Mouse (Mus musculus): ENCODE measurements around the gene C1ql2. TPM values are rescaled to one million over a fixed set of nuclear protein-coding genes. Genes with fewer than 3 reads are reported as not detected.

Gene C1ql2
- total and polyA plus RNA-seq, 2 experiments, result not detected

DNA sequence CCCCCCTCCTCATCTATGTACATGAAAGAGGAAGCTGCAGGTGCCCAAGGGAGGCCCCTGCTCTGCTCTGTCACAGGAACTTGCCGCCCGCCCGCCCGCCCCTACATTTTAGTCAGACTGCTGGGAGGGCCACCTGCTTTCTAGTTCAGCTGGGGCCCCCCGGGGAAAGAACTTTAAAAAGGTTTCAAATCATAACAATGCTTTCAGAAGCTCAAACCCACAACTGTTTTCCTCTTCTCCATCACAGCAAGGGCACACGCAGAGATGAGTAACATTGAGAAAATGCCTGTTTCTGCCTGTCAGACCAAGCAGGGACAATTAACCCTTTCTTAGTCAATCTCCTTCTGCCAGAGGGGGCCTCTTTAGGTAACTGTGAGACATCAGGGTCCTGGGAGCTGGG is 49.4 kb downstream of the C1ql2 start:
- DNase-seq (ENCODE audit: extremely low read depth, low read depth, low spot score), result no peak
- no peaks in the 10 kb centered on the region for H3K36me3 ChIP-seq (ENCODE audit: control insufficient read depth, insufficient read depth, low read length)
- no peaks in the 10 kb centered on the region for H3K4me1 ChIP-seq (ENCODE audit: control insufficient read depth, insufficient read depth, low read length)
- no peak overlapping the region for H3K4me3 ChIP-seq (ENCODE audit: insufficient read depth, low read depth, low read length)
- H3K9ac ChIP-seq (ENCODE audit: low read depth, low read length), result no peak overlapping the region
- no peaks in the 10 kb centered on the region for H3K79me2 ChIP-seq (ENCODE audit: control insufficient read depth, insufficient read depth, low read length)
- no peaks in the 10 kb centered on the region for H3K27me3 ChIP-seq (ENCODE audit: control insufficient read depth, insufficient read depth, low read length)
- TF ChIP-seq POLR2A (IDR thresholded peaks at IDR 0.05; ENCODE audit: extremely low read depth, insufficient read depth, low read length), result no peak
- no peak for TF ChIP-seq CTCF (IDR thresholded peaks at IDR 0.05; ENCODE audit: low read depth, low read length)
- WGBS, result 52% methylated on average over 6 of the region's 6 CpGs
- H3K27ac ChIP-seq (replicated peaks; ENCODE audit: insufficient read depth, low read depth, low read length), result no peak overlapping the region

DNA sequence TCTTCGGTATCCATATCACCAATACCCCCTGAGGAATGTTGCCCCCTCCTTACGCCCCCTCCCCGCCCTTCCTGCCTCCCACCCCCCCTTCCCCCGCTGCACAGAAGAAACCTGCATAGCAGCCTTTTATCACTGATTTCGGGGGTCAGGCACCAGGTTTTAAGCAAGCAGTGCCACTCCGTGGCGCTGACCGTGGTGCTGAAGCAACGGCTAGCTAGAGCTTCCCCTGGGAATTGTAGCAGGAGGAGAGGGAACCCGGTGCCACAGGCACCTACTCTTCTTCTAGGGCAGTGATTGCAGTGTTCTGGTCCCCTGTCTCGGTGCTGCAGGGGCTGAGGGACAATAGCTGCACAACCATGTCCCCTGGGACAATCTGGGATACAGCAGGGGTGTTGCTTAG is 50.0 kb downstream of the C1ql2 start:
- 3% methylated on average over 11 of the region's 11 CpGs for WGBS
- DNase-seq (ENCODE audit: extremely low read depth, low read depth, low spot score), result no peak
- no peak overlapping the region for H3K4me3 ChIP-seq (ENCODE audit: insufficient read depth, low read depth, low read length)
- no peaks in the 10 kb centered on the region for H3K27me3 ChIP-seq (ENCODE audit: control insufficient read depth, insufficient read depth, low read length)
- H3K4me1 ChIP-seq (ENCODE audit: control insufficient read depth, insufficient read depth, low read length), result no peaks in the 10 kb centered on the region
- H3K79me2 ChIP-seq (ENCODE audit: control insufficient read depth, insufficient read depth, low read length), result no peaks in the 10 kb centered on the region
- H3K9ac ChIP-seq (ENCODE audit: low read depth, low read length), result no peak overlapping the region
- H3K36me3 ChIP-seq (ENCODE audit: control insufficient read depth, insufficient read depth, low read length), result no peaks in the 10 kb centered on the region
- no peak overlapping the region for H3K27ac ChIP-seq (replicated peaks; ENCODE audit: insufficient read depth, low read depth, low read length)
- TF ChIP-seq POLR2A (IDR thresholded peaks at IDR 0.05; ENCODE audit: extremely low read depth, insufficient read depth, low read length), result no peak
- TF ChIP-seq CTCF (IDR thresholded peaks at IDR 0.05; ENCODE audit: low read depth, low read length), result no peak

Other genes starting within 250 kb of the C1ql2 start
- 1,543 and 1,850 TPM in 2 replicates for gene Dbi, start 219.5 kb upstream of the C1ql2 start, total RNA-seq (2014; rRNA removed)
- 1,631 and 1,632 TPM in 2 replicates for gene Dbi, start 219.5 kb upstream of the C1ql2 start, polyA plus RNA-seq (2012; rRNA removed)
- 1.3 and 1.4 TPM in 2 replicates for gene 3110009E18Rik, start 219.4 kb upstream of the C1ql2 start, total RNA-seq (2014; rRNA removed)
- 0.61 and 0.65 TPM in 2 replicates for gene 3110009E18Rik, start 219.4 kb upstream of the C1ql2 start, polyA plus RNA-seq (2012; rRNA removed)
- 7.5 and 11.9 TPM in 2 replicates for gene Steap3, start 67.9 kb upstream of the C1ql2 start, total RNA-seq (2014; rRNA removed)
- 33.3 and 41.0 TPM in 2 replicates for gene Steap3, start 67.9 kb upstream of the C1ql2 start, polyA plus RNA-seq (2012; rRNA removed)
- gene Marco, start 164.4 kb downstream of the C1ql2 start, total RNA-seq (2014; rRNA removed), result 6.2 and 8.6 TPM in 2 replicates
- gene Marco, start 164.4 kb downstream of the C1ql2 start, polyA plus RNA-seq (2012; rRNA removed), result 0.57 and 1.4 TPM in 2 replicates